Mouse (Mus musculus) megakaryocyte-erythroid progenitor cell, adult 5-6 weeks (primary cell): ENCODE data around the gene Trcg1. TPM values are rescaled to one million over a fixed set of nuclear protein-coding genes. Genes with fewer than 3 reads are reported as not detected.

ENCODE experiments used
- ATAC-seq: replicated peaks from 2 replicates; pipeline ENCODE4 v1.8.0; 2016; ENCODE audit warnings: mild to moderate bottlenecking, inconsistent platforms; ENCODE audit not compliant: severe bottlenecking, poor library complexity, low FRiP score, low TSS enrichment
- total RNA-seq, 2 experiments: library from RNA; stranded (forward) in 1 of 2; stranded (reverse) in 1 of 2; fragments of 200-1000, 215-1000 nt in 1 of 2; fragments of >200 nt in 1 of 2; fragmentation: Nextera tagmentation in 1 of 2; gene quantifications; 2 replicates each; pipeline ENCODE4 v1.2.3; 2014 to 2017

The Trcg1 gene
- total RNA-seq, 2 experiments from 2014 or later, result not detected

- ATAC-seq, result no peak
These were observed 4.7 kb upstream of the Trcg1 start for GRCm38 (mm10) chr9:57231536-57232255.

- no peak for ATAC-seq
These were observed 3.9 kb upstream of the Trcg1 start for GRCm38 (mm10) chr9:57232341-57232940.

- ATAC-seq, result peak; percentile 78
These were observed 3.2 kb upstream of the Trcg1 start for GRCm38 (mm10) chr9:57233142-57233541.

GRCm38 (mm10) chr9:57233767-57234166, 2.6 kb upstream of the Trcg1 start:
- no peak for ATAC-seq

- ATAC-seq, result no peak
These were observed 1.3 kb downstream of the Trcg1 start for GRCm38 (mm10) chr9:57237705-57238104.

GRCm38 (mm10) chr9:57238220-57238619, 1.9 kb downstream of the Trcg1 start:
- ATAC-seq, result no peak

GRCm38 (mm10) chr9:57241111-57241510, 4.8 kb downstream of the Trcg1 start:
- ATAC-seq, result no peak

GRCm38 (mm10) chr9:57242916-57243315, 6.6 kb downstream of the Trcg1 start:
- ATAC-seq, result no peak

- ATAC-seq, result no peak
These were observed 7.8 kb downstream of the Trcg1 start for GRCm38 (mm10) chr9:57244106-57244685.

- no peak for ATAC-seq
These were observed 10.1 kb downstream of the Trcg1 start for GRCm38 (mm10) chr9:57246482-57246881.

GRCm38 (mm10) chr9:57247201-57247671, 10.9 kb downstream of the Trcg1 start:
- peak; percentile 68 for ATAC-seq

- no peak for ATAC-seq
These were observed 11.9 kb downstream of the Trcg1 start for GRCm38 (mm10) chr9:57248030-57248942.

GRCm38 (mm10) chr9:57250026-57250425, 13.7 kb downstream of the Trcg1 start:
- ATAC-seq, result no peak

GRCm38 (mm10) chr9:57251139-57251538, 14.8 kb downstream of the Trcg1 start:
- ATAC-seq, result no peak

GRCm38 (mm10) chr9:57254061-57254460, 17.7 kb downstream of the Trcg1 start:
- ATAC-seq, result no peak

GRCm38 (mm10) chr9:57254823-57255495, 18.6 kb downstream of the Trcg1 start:
- ATAC-seq, result no peak

GRCm38 (mm10) chr9:57256309-57256708, 20.0 kb downstream of the Trcg1 start:
- no peak for ATAC-seq

GRCm38 (mm10) chr9:57256861-57257260, 20.5 kb downstream of the Trcg1 start:
- ATAC-seq, result no peak

- ATAC-seq, result no peak
These were observed 21.3 kb downstream of the Trcg1 start for GRCm38 (mm10) chr9:57257627-57258026.
